Mouse (Mus musculus) G1E-ER4 (cell line): Measurements from ENCODE around the gene Gm49383. TPM values are rescaled to one million over a fixed set of nuclear protein-coding genes. Genes with fewer than 3 reads are reported as not detected.

Source experiments
- GATA1 ChIP-seq: IDR thresholded peaks from one replicate; pipeline ENCODE4 v1.8.0; 2012; ENCODE audit warnings: low read length, inconsistent platforms
- polyA plus RNA-seq: library from polyadenylated mRNA; stranded (reverse); fragments of >175 nt; gene quantifications from 2 replicates; pipeline ENCODE4 v1.2.3, GENCODE M21; 2012

The Gm49383 gene
- polyA plus RNA-seq, 1 experiment, result 78.8 TPM

DNA sequence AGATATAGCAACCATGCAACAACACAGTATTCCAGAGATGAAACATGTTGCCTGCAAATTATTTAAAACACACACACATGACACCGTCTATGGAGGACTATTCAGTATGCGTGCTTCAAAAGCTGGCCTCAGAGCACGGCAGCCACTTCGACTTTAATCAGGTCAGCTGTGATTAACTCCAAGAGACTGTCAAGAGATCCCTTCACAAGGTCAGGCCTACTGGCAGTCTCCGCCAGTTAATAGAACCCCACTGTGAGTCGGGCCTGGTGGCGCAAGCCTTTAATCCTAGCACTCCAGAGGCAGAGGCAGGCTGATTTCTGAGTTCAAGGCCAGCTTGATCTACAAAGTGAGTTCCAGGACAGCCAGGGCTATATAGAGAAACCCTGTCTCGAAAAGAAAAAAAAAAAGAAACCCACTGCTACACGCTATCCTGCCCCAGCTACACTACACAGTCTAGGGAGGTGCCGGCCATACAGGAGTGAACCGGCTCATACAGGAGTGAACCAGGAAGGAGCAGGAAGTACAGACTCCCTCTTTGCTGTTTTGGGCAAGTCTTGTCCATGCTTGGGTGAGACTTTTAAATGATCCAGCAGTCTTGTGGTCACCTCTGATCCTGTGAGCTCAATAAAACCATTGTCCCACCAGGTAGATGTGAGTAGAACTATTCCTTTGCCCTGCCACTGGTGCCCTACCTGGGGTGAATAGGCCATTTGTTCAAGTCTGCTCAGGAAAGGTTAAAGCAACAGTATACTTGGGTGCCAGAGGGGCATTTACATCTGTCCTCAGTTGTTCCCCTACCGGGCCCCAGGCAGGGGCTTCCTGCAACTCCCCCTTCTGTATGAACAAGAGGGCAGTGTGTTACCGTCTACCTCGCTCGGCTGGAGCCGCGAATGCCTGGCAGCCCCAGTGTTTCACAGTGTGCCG, 13.4 kb upstream of the Gm49383 start:
- no peak for TF ChIP-seq GATA1

GRCm38 (mm10) chr12:69208520-69208919, 11.6 kb upstream of the Gm49383 start:
- no peak for TF ChIP-seq GATA1

DNA sequence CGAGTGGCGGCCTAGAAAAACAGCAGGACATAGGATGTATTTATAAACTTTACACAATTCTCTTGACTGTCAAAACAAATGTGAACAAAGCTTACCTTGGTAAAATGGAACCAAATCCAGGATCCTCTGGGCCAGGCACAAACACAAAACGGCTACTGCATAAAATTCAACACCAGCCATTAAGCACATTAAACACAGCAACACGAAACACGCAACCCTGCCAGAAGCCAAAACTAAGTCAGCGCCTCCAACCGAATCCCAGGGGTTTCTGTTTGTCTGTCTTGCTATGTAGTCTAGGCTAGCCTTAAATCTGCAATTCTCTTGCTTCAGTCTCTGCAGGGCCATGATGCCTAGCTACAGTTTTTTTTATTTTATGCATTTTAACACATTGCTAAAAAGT, 11.0 kb upstream of the Gm49383 start:
- no peak for TF ChIP-seq GATA1

DNA sequence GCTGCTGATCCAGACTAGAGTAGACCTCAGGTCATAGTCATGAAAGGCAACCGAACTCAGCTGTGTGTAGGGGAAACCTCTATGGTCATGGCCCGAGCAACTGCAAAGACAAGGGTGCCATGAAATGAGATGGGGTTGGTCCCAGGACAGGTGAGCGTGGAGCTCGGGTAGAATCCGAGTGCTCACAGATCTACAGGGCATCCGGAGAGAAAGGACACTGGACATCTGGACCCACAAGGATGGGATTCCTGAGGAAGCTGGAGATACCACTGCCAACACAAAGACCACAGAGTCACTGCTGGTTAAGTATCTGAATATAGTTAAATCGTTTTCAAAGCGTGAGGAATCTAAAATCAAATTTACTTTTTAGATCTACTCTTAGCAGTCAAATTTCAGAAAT, 10.5 kb upstream of the Gm49383 start:
- no peak for TF ChIP-seq GATA1

DNA sequence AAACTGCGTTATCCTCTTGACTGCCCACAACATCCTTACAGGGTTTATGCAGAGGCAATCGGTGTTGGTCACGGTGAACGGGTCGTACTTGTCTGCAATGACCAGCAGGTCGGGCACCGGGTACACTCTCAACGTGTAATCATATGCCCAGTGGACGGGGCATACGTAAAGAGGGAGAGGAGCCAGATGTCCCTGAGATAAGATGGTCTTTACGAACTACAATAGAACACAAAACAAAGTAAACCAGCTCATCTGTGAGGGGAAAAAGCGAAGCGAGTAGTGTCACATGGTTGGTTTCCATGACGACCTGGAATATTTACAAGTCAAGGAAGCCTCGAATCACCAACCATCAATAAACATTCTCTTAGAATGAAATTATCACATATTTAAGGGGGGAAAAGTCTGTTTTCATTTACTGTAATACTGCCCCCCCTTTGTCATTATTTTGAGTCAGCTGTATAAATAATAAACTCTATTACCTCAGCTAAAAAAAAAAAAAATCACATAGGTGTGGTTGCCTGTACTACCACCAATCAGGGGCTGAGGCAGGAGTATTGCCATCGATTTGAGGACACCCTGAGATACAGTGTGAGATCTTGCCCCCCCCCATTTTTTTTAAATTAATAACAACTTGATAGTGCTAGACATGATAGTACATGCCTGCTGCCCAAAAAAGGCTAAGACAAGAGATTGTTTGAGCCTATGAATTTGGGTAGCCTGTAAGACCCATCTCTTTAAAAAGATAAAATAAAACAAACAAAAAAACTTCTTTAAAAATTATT, 7.3 kb upstream of the Gm49383 start, which contains the start of gene Gm49384:
TSS of gene Gm49384 (minus strand) at position 216 of the 782 bp plus-strand sequence.
- TF ChIP-seq GATA1, result no peak

DNA sequence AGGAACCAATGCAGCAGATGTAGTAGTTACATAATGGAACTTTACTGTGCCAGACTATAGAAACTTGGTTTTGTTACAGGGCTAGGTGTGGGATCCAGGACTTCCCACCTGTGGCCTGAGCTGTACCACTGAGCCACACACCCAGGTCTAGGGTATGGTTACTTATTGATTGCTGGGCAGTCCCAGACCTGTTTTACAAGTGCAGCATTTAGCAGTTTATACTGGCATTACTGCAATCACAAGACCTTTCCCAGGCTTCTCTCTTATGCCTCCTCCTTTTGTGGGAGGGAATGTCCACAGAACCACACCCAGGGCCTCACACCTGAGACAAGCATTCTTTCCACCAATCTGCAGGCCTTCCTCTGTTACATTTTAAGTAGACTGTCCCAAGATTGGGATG, 2.1 kb upstream of the Gm49383 start:
- TF ChIP-seq GATA1, result no peak

GRCm38 (mm10) chr12:69198164-69198535, 1.2 kb upstream of the Gm49383 start, which contains the start of gene Dnaaf2:
Gene Dnaaf2, minus strand, starts transcription at chr12:69198429.
- TF ChIP-seq GATA1, result no peak

GRCm38 (mm10) chr12:69197378-69198163, 667 bp upstream of the Gm49383 start:
- TF ChIP-seq GATA1, result no peak

DNA sequence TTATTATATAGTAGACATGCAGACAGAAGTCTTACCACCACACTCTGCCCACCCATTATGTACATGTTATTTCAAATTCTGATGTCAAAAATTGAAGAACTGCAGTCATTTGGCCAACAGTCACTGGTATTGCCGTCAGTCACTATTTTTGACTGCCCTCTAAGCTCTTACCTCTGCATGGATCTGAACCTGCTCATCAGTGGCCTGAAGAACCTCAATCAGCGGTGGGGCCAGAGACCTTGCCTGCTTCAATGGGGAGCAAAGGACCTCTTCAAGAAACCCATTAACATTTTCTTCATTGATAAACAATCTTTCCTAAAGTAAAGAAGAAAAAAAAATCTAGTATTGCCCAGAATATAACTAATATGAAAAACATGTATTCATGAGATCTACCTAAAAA, 4.3 kb downstream of the Gm49383 start:
- no peak for TF ChIP-seq GATA1

DNA sequence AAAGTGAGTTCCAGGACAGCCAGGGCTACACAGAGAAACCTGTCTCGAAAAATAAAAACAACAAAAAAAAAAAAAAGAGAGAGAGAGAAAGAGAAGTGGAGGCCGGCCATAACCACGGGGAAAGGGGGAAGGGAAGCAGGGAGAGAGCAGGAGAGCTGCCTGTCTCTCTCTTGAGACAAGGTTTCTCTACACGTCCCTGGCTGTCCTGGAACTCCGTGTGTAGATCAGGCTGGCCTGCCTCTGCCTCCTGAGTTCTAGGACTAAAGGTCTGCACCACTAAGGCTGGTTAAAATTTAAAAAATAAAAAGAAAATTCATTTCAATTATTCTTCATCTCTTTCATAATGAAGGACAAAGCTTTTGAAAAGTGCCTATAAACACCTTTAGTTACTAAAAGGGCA, 5.5 kb downstream of the Gm49383 start:
- TF ChIP-seq GATA1, result no peak

GRCm38 (mm10) chr12:69190522-69190921, 6.4 kb downstream of the Gm49383 start:
- TF ChIP-seq GATA1, result no peak

DNA sequence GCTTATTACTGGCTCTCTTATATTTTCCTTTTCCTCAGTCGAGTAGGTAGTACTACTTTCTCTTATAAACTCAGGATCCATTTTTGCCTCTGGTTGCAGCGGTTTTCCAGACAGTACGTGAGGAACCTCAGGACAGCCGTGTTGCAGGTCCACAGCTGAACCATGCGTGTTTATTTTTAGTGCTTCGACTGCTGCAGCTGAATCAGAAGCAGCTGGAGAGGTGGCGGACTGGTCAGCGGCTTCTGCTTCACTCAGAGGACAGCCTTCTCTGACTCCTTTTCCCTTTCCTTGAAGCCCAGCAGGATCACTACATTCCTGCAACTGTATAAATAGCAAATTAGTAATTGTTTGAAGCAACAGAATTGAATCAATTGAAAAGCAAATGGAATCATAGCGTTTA, 6.8 kb downstream of the Gm49383 start:
- no peak for TF ChIP-seq GATA1

- no peak for TF ChIP-seq GATA1
These were observed 10.0 kb downstream of the Gm49383 start for GRCm38 (mm10) chr12:69186811-69187471.

DNA sequence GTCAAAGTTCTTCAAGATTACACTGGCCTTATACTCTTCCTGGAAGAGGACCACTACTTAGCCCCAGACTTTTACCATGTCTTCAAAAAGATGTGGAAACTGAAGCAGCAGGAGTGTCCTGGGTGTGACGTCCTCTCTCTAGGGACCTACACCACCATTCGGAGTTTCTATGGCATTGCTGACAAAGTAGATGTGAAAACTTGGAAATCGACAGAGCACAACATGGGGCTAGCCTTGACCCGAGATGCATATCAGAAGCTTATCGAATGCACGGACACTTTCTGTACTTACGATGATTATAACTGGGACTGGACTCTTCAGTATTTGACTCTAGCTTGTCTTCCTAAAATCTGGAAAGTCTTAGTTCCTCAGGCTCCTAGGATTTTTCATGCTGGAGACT, 11.5 kb downstream of the Gm49383 start:
- no peak for TF ChIP-seq GATA1
